Mouse (Mus musculus) embryonic fibroblast, embryonic 13.5 days (primary cell): ENCODE data around the gene Trim59.

ENCODE experiments used
- CTCF ChIP-seq: IDR thresholded peaks from 2 replicates; pipeline ENCODE4 v1.5.1; 2011; ENCODE audit warnings: mild to moderate bottlenecking, control low read depth, low read length, moderate library complexity, borderline replicate concordance; ENCODE audit not compliant: insufficient read depth
- POLR2A ChIP-seq: IDR thresholded peaks from 2 replicates; pipeline ENCODE4 v1.6.1; 2011; ENCODE audit warnings: low read depth, mild to moderate bottlenecking, control low read depth, low read length, moderate library complexity

GRCm38 (mm10) chr3:69047684-69048083 is 3.1 kb upstream of the Trim59 start:
- TF ChIP-seq CTCF: no peak
- no peak for TF ChIP-seq POLR2A
